Mouse (Mus musculus) frontal cortex, postnatal 14 days (tissue): ENCODE measurements at regions not wholly inside any gene's neighbourhood (a gene's known extent, or its start where the extent isn't known, plus 50 kb on each side); places are given as distances from the start of the nearest gene placed in this dataset.

ENCODE experiments used
- DNase-seq, 2 experiments: peaks; one replicate each; pipeline ENCODE4 v3.0.0; 2022; ENCODE audit warnings: low spot score in 2 of 2

DNA sequence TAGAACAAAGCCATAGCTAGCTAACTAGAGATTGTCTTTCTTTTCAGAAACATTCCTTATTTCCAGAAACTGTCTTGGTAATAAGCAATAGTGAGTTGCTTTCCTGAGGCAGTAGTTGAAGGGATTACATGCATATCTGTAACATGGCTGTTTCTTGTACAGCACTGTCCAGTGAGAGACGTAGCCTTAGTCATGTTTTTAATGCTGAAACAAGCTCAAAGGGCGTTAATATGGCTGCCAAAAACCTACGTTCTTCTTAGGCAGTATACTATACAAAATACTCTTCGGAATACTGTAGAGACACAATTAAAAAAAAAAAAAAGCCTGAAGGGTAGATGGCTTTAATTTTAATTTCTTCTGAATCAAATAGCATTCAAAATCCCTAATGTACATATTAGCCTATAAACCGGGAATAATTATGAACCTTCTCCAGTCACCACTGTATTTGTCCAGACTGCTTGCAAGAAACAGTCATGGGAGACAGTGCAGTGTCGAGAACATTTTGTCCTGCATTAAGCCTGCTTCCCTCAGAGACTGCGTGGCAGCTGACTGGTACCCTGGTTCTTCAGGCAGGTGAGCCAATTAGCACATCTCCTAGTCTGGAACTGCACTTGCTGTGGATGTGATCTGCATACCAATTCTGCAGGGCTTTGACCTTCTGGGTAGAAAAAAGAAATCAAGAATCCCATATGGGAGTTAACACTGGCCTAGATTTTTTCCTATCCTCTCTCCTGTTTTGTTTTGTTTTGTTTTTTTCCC, 854.7 kb upstream of the Stxbp6 start:
- no peak for DNase-seq
